ENCODE assay signal across 8 mouse cellular contexts in the genomic region with DNA sequence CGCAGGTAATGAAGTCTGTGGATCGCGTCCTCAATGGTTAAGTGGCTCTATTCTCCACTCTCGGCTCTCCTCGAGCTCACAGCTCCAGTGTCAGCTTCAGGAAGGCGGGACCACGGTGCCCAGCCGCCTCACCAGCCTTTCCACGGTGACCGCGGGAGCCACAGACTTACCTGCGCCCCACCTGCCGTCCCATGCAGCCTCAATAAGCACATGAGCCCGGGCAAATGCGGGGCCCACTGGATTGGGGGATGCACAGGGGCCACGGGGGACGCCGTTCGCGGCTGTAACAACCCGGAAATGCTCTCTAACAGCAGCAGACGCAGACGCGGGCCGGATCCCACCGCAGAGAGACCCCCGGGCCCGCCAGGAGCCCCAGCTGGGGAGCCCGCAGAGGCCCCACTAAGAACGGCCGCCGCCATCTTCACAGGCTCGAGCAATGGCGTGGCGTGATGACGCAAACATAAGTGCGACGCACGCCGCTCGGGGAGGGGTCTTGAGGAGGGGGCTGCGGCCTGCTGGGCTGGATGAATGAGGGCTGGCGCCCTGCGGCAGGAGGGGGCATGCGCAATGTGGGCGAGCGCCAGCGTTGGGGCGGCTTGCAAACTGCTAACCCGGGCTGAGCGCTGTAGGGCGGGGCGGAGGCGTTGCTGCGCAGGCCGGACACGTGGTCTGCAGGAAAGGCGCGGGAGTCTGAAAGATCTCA. TPM values are rescaled to one million over a fixed set of nuclear protein-coding genes. Genes with fewer than 3 reads are reported as not detected.
DNase-seq lines count a peak whose midpoint lies in the region; ATAC-seq lines count a peak whose summit lies in the region.

Gene Pelp1 (minus strand): TSS at position 438 of the 703 bp plus-strand sequence.

- peak within 1 kb of the TSS; percentile 98 for H3K4me2 ChIP-seq in hindbrain, embryonic 12.5 days (replicated peaks)

- H3K9ac ChIP-seq in hindbrain, embryonic 12.5 days = peak within 1 kb of the TSS; percentile 97

- H3K27me3 ChIP-seq in hindbrain, embryonic 12.5 days = no peaks in the 10 kb centered on the region

- under 1% methylated on average over 59 of the region's 59 CpGs for WGBS in hindbrain, embryonic 12.5 days

- no peaks in the 10 kb centered on the region for H3K9me3 ChIP-seq in hindbrain, embryonic 12.5 days (replicated peaks)

- H3K4me3 ChIP-seq in hindbrain, embryonic 12.5 days = peak within 1 kb of the TSS; percentile 100

- peaks cover 13% of the 10 kb centered on the region for H3K36me3 ChIP-seq in hindbrain, embryonic 12.5 days

- peak; percentile 98 for ATAC-seq in hindbrain, embryonic 12.5 days (ENCODE audit: low FRiP score)

- peak; percentile 95 for DNase-seq in Muller cell, postnatal 12 days (ENCODE audit: inconsistent ontology term)
- DNase-seq in cerebellum, adult 9-11 months = peak; percentile 82
- peak; percentile 90 to 93 for DNase-seq in frontal cortex, postnatal 10 days (ENCODE audit: low spot score in 2 of 2)
- DNase-seq in layer of hippocampus, postnatal 14 days (ENCODE audit: low spot score in 2 of 2) = peak; percentile 95
- DNase-seq in lung, postnatal 14 days = peak; percentile 84
- peak; percentile 64 for DNase-seq in retina, adult 2 months (ENCODE audit: low read depth, low spot score)
- DNase-seq in thymus, postnatal 36 days = peak; percentile 90 to 93

- H3K27ac ChIP-seq in hindbrain, embryonic 12.5 days = peak within 1 kb of the TSS; percentile 70; the same call in 1 of the 2 replicates

- H3K4me1 ChIP-seq in hindbrain, embryonic 12.5 days = peaks cover 16% of the 10 kb centered on the region

RNA-seq across cellular contexts. Expression of gene Pelp1, which starts in this region (rescaled TPM):
- polyA plus RNA-seq in hindbrain, embryonic 12.5 days (2016; fragmentation: Nextera tagmentation; extraction: Ambion mirVana) = 40.2 and 40.4 TPM in 2 replicates
- 10 to 100 TPM; 38.5 to 39.6 TPM for total RNA-seq in layer of hippocampus, postnatal 14 days (2021)

Comparison
In these comparisons a context has a peak if more than half of its experiments do, and no peak if none do; other contexts are left out.
1. Peak in every context shown above with its lines: DNase-seq, ATAC-seq, H3K4me3 ChIP-seq and H3K27ac ChIP-seq.